Mouse (Mus musculus) stomach, embryonic 15.5 days (tissue): ENCODE measurements at regions not wholly inside any gene's neighbourhood (a gene's known extent, or its start where the extent isn't known, plus 50 kb on each side); places are given as distances from the start of the nearest gene placed in this dataset.
A peak's percentile ranks its signal among the peaks of the same experiment; 100 is the strongest.
"Not testable (repeated sequence)": the region's sequence is repeated elsewhere in the genome, so short reads cannot be mapped to it uniquely, and the experiment has no call there.

ENCODE experiments used
- ATAC-seq: fragments of 200-750 bp; cut with Nextera tagmentation; 2 replicates; pipeline ENCODE4 v1.8.0; 2017; ENCODE audit warnings: low read depth, moderate number of reproducible peaks, moderate TSS enrichment; ENCODE audit not compliant: insufficient read depth, low FRiP score
- H3K27ac ChIP-seq: fragments of 300-500 bp; sonication (generic); 2 replicates; pipeline ENCODE4 v1.5.1; 2015; ENCODE audit warnings: mild to moderate bottlenecking, inconsistent platforms
- H3K27me3 ChIP-seq: fragments of 300-500 bp; sonication (generic); replicated peaks from 2 replicates; pipeline ENCODE4 v1.6.1; 2015; ENCODE audit warnings: inconsistent platforms
- H3K36me3 ChIP-seq: fragments of 300-500 bp; sonication (generic); 2 replicates; pipeline ENCODE4 v1.6.1; 2015; ENCODE audit warnings: inconsistent platforms
- H3K4me1 ChIP-seq: fragments of 300-500 bp; sonication (generic); 2 replicates; pipeline ENCODE4 v1.6.1; 2015; ENCODE audit warnings: inconsistent platforms
- H3K4me2 ChIP-seq: fragments of 300-500 bp; sonication (generic); 2 replicates; pipeline ENCODE4 v1.6.1; 2015; ENCODE audit warnings: mild to moderate bottlenecking, inconsistent platforms
- H3K4me3 ChIP-seq: fragments of 300-500 bp; sonication (generic); replicated peaks from 2 replicates; pipeline ENCODE4 v1.5.1; 2015; ENCODE audit warnings: inconsistent platforms
- H3K9ac ChIP-seq: fragments of 300-500 bp; sonication (generic); 2 replicates; pipeline ENCODE4 v1.6.1; 2015; ENCODE audit warnings: inconsistent platforms
- H3K9me3 ChIP-seq: fragments of 300-500 bp; sonication (generic); 2 replicates; pipeline ENCODE4 v1.6.1; 2016; ENCODE audit warnings: inconsistent platforms
- WGBS: fragments of 180-500 bp; shearing (Covaris S2); methylation state at CpG from one replicate; pipeline ENCODE4 v1.1.7; 2015; 5-methylcytosine and 5-hydroxymethylcytosine counted together

GRCm38 (mm10) chr3:50634457-50635075 lies 191.2 kb upstream of the Slc7a11 start:
- 90% methylated on average over 7 of the region's 7 CpGs for WGBS
- H3K9ac ChIP-seq = no peak overlapping the region
- no peaks in the 10 kb centered on the region for H3K4me1 ChIP-seq
- H3K9me3 ChIP-seq = no peaks in the 10 kb centered on the region
- ATAC-seq = no peak
- H3K27ac ChIP-seq = no peak overlapping the region
- H3K27me3 ChIP-seq = no peaks in the 10 kb centered on the region
- no peak overlapping the region for H3K4me3 ChIP-seq
- H3K4me2 ChIP-seq = no peak overlapping the region
- H3K36me3 ChIP-seq = no peaks in the 10 kb centered on the region

DNA sequence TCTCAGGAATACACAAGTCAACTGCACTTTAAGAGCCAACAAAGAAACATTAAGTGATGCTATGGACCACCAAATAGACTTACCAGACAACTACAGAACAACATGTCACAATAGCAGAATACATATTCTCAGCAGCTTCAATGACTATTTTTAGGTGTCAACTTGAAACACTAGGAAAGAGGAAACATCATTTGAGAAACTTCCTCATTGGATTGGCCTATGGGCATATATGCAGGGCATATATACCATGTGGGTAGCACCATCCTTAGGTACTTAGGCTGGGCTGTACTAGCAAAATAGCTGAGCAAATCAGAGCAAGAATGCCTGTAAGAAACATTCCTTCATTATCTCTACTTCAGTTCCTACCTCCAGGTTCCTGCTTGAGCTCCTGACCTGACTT lies 187.9 kb upstream of the Slc7a11 start:
- Histone ChIP-seq H3K4me2 (no peak overlapping the region), H3K9me3 (no peaks in the 10 kb centered on the region), H3K27me3 (no peaks in the 10 kb centered on the region), H3K9ac (no peak overlapping the region), H3K4me1 (no peaks in the 10 kb centered on the region), H3K27ac (no peak overlapping the region), H3K4me3 (no peak overlapping the region), H3K36me3 (no peaks in the 10 kb centered on the region)
- ATAC-seq = no peak

- H3K27me3 ChIP-seq = no peaks in the 10 kb centered on the region
- no peak for ATAC-seq
- 82% methylated on average over 9 of the region's 9 CpGs for WGBS
- H3K4me1 ChIP-seq = no peaks in the 10 kb centered on the region
- H3K9ac ChIP-seq = no peak overlapping the region
- H3K4me3 ChIP-seq = no peak overlapping the region
- H3K9me3 ChIP-seq = no peaks in the 10 kb centered on the region
- no peak overlapping the region for H3K27ac ChIP-seq
- no peaks in the 10 kb centered on the region for H3K36me3 ChIP-seq
- no peak overlapping the region for H3K4me2 ChIP-seq
Observed at GRCm38 (mm10) chr3:50628092-50628696, 184.8 kb upstream of the Slc7a11 start.

- H3K4me1 ChIP-seq, H3K4me3 ChIP-seq, H3K27ac ChIP-seq, H3K9ac ChIP-seq, H3K9me3 ChIP-seq, H3K27me3 ChIP-seq, H3K4me2 ChIP-seq, H3K36me3 ChIP-seq, ATAC-seq: not testable (repeated sequence)
- 65% methylated on average over 3 of the region's 3 CpGs for WGBS
Observed at GRCm38 (mm10) chr3:50621176-50621575, 177.8 kb upstream of the Slc7a11 start.

- H3K4me1 ChIP-seq = no peaks in the 10 kb centered on the region
- no peaks in the 10 kb centered on the region for H3K9me3 ChIP-seq
- WGBS = 73% methylated on average over 6 of the region's 6 CpGs
- H3K4me3 ChIP-seq = no peak overlapping the region
- no peak overlapping the region for H3K9ac ChIP-seq
- H3K27me3 ChIP-seq = no peaks in the 10 kb centered on the region
- no peaks in the 10 kb centered on the region for H3K36me3 ChIP-seq
- ATAC-seq = no peak
- no peak overlapping the region for H3K27ac ChIP-seq
- no peak overlapping the region for H3K4me2 ChIP-seq
Observed at GRCm38 (mm10) chr3:50619061-50619460, 175.6 kb upstream of the Slc7a11 start.

GRCm38 (mm10) chr3:50615384-50616285 lies 172.2 kb upstream of the Slc7a11 start:
- no peak overlapping the region for H3K4me2 ChIP-seq
- H3K27me3 ChIP-seq = no peaks in the 10 kb centered on the region
- no peak overlapping the region for H3K9ac ChIP-seq
- no peaks in the 10 kb centered on the region for H3K36me3 ChIP-seq
- no peak overlapping the region for H3K4me3 ChIP-seq
- ATAC-seq = no peak
- H3K9me3 ChIP-seq = no peaks in the 10 kb centered on the region
- H3K4me1 ChIP-seq = no peaks in the 10 kb centered on the region
- H3K27ac ChIP-seq = no peak overlapping the region
- 53% methylated on average over 8 of the region's 8 CpGs for WGBS

DNA sequence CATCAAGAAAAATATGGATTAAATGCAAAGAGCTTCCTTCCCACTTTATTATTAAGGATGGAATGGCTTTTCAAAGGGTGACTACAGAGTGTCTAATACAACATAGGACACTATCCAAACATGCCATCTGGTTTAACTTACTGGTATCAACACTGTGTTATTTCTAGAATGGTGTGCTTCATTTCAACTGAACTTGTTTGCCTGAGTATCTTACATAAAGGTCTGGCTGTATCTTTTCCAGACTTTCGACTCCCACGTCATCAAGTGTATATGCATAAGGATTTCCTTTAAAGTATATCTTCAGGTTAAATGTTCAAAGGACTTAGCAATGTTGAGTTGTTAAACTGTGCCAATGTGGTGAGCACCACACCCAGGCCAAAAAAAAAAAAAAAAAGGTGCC lies 169.6 kb upstream of the Slc7a11 start:
- no peak overlapping the region for H3K4me3 ChIP-seq
- H3K4me1 ChIP-seq = no peaks in the 10 kb centered on the region
- WGBS = 78% methylated on average over 2 of the region's 2 CpGs
- H3K4me2 ChIP-seq = no peak overlapping the region
- no peaks in the 10 kb centered on the region for H3K9me3 ChIP-seq
- no peaks in the 10 kb centered on the region for H3K36me3 ChIP-seq
- no peak for ATAC-seq
- no peak overlapping the region for H3K27ac ChIP-seq
- no peaks in the 10 kb centered on the region for H3K27me3 ChIP-seq
- no peak overlapping the region for H3K9ac ChIP-seq

- 54% methylated on average over 11 of the region's 11 CpGs for WGBS
Observed at GRCm38 (mm10) chr3:50609341-50610012, 166.1 kb upstream of the Slc7a11 start.

DNA sequence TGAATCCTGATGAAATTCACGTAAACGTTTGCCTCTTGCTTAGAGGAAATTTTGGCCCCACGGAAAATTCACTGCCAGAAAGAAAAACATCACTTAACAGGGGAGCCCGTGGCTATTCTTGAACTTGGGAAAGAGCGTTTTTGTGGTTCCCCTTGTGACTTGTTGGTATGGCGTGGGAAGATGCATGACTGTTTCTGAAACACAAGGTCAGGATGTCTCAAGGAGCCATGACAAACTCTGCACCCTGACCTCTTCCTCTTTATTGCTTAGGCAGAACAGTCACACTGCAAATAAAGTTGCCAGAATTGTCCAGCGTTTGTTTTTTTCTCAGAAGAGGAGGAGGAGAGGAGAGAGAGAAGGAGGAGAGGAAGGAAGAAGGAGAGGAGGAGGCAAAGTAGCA lies 164.3 kb upstream of the Slc7a11 start:
- no peaks in the 10 kb centered on the region for H3K27me3 ChIP-seq
- no peaks in the 10 kb centered on the region for H3K9me3 ChIP-seq
- no peak overlapping the region for H3K4me2 ChIP-seq
- no peak overlapping the region for H3K9ac ChIP-seq
- H3K27ac ChIP-seq = no peak overlapping the region
- no peak for ATAC-seq
- 53% methylated on average over 7 of the region's 7 CpGs for WGBS
- H3K4me1 ChIP-seq = no peaks in the 10 kb centered on the region
- no peaks in the 10 kb centered on the region for H3K36me3 ChIP-seq
- no peak overlapping the region for H3K4me3 ChIP-seq

More at GRCm38 (mm10) chr3:50609341-50610012, 166.1 kb upstream of the Slc7a11 start:
- Histone ChIP-seq H3K4me1 (no peaks in the 10 kb centered on the region), H3K36me3 (no peaks in the 10 kb centered on the region), H3K4me2 (no peak overlapping the region), H3K9me3 (no peaks in the 10 kb centered on the region), H3K27me3 (no peaks in the 10 kb centered on the region), H3K9ac (no peak overlapping the region), H3K4me3 (no peak overlapping the region), H3K27ac (no peak overlapping the region)
- peak; percentile 70; the same call in 1 of the 2 replicates for ATAC-seq

DNA sequence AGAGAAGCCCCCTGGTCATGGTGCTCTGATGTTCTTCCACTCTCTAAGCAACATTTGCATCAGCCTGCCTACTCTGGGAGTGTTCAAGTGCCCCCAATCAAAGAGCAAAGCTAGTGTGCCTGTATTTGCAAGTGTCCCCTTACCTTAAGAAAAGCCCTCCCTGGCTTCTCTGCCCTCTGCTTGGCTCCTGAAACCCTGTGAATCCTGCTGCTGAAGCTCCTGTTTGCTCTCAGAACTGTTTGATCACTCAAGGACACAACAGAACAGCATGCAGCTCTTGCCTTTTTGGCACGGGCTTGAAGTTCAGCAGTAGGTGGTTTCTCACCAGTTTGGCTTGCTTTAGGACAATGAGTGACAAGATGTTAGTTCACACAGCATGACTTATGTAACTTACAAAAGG lies 163.6 kb upstream of the Slc7a11 start:
- no peaks in the 10 kb centered on the region for H3K9me3 ChIP-seq
- H3K27ac ChIP-seq = no peak overlapping the region
- no peak overlapping the region for H3K9ac ChIP-seq
- WGBS = 19% methylated on average over 1 of the region's 1 CpGs
- no peak overlapping the region for H3K4me3 ChIP-seq
- no peaks in the 10 kb centered on the region for H3K27me3 ChIP-seq
- H3K4me2 ChIP-seq = no peak overlapping the region
- no peaks in the 10 kb centered on the region for H3K4me1 ChIP-seq
- no peak for ATAC-seq
- H3K36me3 ChIP-seq = no peaks in the 10 kb centered on the region

DNA sequence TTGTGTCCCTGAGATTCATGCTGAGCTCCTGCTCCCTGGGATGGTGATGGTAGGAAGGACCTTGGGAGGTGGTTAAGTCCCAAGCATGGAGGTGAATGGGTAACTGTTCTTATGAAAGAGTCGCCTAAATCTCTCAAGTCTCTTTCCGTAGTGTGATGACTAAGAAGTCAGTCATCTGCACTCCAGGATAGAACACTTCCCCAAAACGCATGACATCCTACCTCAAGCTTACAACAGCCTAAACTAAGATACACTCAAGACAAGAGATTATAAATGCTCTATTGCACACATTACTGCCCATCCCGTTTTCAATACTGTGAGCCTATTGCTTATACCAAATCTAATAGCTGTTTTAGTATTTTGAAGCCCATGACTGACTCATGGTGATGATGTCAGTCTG lies 162.3 kb upstream of the Slc7a11 start:
- no peaks in the 10 kb centered on the region for H3K9me3 ChIP-seq
- H3K4me1 ChIP-seq = no peaks in the 10 kb centered on the region
- no peaks in the 10 kb centered on the region for H3K27me3 ChIP-seq
- H3K9ac ChIP-seq = no peak overlapping the region
- H3K4me3 ChIP-seq = no peak overlapping the region
- H3K4me2 ChIP-seq = no peak overlapping the region
- H3K36me3 ChIP-seq = no peaks in the 10 kb centered on the region
- WGBS = 88% methylated on average over 4 of the region's 4 CpGs
- H3K27ac ChIP-seq = no peak overlapping the region
- no peak for ATAC-seq

- H3K9me3 ChIP-seq = no peaks in the 10 kb centered on the region
- no peaks in the 10 kb centered on the region for H3K36me3 ChIP-seq
- H3K27ac ChIP-seq = no peak overlapping the region
- 45% methylated on average over 7 of the region's 7 CpGs for WGBS
- H3K4me2 ChIP-seq = no peak overlapping the region
- no peak overlapping the region for H3K4me3 ChIP-seq
- H3K9ac ChIP-seq = no peak overlapping the region
- ATAC-seq = no peak
- no peaks in the 10 kb centered on the region for H3K4me1 ChIP-seq
- no peaks in the 10 kb centered on the region for H3K27me3 ChIP-seq
Observed at GRCm38 (mm10) chr3:50603182-50603581, 159.8 kb upstream of the Slc7a11 start.
